Mouse (Mus musculus): ENCODE results near the gene Pon2.

DNA sequence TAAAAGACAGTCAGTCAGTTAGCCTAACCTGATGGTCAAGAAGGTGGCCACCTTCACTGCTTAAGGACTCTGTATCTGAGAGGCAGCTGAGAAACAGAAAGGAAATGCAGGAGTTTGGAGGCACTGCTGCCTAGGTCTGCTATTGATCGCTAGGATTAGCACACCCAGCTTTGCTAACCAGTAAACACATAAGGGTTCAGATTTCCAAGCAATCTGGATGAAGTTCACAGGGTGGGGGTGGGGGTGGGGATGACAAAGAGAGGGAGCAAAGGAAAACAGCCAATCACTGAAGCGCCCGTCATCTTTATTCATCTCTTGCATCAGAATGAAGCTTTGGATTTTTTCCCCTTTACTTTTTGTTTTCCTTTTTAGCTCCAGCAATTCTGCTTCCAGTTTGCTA, 76.2 kb downstream of the Pon2 start:
- TF ChIP-seq CTCF (IDR thresholded peaks at IDR 0.05; ENCODE audit: borderline replicate concordance, extremely low read depth, insufficient read depth, insufficient read length), result no peak
- no peak for TF ChIP-seq POLR2A (IDR thresholded peaks at IDR 0.05; ENCODE audit: borderline replicate concordance, extremely low read depth, insufficient read depth, insufficient read length, poor library complexity, severe bottlenecking)

Data from brain, embryonic 14.5 days (tissue).